Mouse (Mus musculus): ENCODE data around the gene Ptdss2.

Ptdss2 gene

DNA sequence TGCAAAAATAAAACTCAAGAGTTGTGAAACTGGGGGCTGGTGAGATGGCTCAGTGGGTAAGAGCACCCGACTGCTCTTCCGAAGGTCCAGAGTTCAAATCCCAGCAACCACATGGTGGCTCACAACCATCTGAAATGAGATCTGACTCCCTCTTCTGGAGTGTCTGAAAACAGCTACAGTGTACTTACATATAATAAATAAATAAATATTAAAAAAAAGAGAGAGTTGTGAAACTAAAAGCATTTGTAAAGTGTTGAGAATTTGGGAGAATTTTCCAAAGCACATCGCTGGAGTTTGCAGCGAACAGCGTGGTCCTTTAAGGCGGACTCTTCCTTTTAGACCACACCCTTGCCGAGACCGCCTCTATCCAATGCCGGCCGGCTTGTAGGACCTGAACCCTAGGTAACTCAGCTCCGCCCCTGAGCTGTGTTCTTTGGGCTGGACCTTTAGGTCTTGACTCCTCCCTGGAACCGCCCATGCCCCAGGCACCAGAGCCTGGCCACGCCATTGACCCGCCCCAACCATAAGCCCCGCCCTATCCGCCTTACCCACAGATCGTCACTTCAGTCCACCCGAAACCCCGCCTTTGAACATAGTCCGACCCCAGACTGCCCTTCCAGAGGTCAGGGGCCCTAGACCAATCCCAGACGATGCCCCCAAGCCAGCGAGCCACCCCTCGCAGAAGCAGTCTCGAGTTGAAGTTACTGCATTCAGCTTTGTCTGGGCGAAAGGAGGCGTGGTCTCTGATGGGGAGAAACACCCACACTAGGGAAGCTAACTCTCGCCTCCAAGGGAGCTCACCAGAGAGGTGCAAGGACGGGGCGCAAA, 721 bp downstream of the Ptdss2 start:
- DNase-seq, result peak; percentile 98

DNA sequence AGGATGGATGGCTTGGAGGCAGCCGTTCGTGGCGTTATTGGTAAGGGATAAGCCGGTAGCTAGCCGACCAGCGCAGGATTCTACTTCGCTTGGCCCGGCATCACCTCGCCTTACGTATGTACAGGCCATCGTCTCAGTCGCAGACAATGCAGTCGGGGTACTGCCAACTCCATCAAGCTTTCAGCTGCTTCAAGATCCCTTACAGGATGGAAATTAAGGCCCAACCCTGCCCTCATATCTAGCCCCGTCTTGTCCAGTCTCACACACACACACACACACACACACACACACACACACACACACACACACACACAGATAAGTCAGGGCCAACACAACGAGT, 1.3 kb downstream of the Ptdss2 start:
- DNase-seq, result no peak

GRCm38 (mm10) chr7:141131024-141131820, 9.0 kb downstream of the Ptdss2 start:
- peak; percentile 92 for DNase-seq

- peak; percentile 29 for DNase-seq
Measured at GRCm38 (mm10) chr7:141131904-141132755, 9.9 kb downstream of the Ptdss2 start.

DNA sequence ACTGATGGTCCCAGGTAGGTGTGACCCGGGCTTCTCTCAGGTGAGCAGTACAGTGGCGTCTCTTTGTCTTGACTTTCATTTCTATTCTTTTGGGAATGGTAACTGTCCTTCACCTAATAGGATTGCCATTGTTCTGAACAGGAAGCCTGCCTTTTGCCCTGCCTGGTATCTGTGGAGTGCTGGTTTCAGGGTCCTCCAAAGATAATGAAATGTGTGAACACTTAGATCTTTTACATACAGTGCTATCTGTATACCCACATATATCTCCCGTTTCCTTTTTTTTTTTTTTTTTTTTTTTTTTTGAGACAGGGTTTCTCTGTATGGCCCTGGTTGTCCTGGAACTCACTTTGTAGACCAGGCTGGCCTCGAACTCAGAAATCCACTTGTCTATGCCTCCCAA, 19.1 kb downstream of the Ptdss2 start:
- no peak for DNase-seq

DNA sequence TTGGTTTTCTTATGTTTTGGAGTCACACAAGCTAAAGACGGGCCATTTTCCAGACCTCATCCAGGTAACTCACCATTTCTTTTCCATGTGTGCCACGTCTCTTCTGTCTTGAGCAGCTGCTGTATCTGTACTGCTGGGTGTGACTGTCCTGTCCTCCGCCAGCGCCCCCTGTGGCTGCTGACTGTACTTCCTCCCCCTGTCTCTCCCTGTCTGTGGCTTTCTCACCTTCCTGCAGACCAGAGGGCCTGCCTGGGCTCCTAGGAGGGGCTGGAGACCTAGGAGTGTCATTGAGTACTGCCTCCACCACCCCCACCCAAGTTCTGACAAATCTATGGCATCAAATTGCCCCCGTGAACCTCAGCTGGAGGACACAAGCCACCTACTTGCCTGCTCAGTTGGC, 20.9 kb downstream of the Ptdss2 start:
- peak; percentile 44 for DNase-seq

- no peak for DNase-seq
Measured at GRCm38 (mm10) chr7:141143861-141144260, 21.7 kb downstream of the Ptdss2 start.

GRCm38 (mm10) chr7:141144650-141145049, 22.5 kb downstream of the Ptdss2 start:
- no peak for DNase-seq

GRCm38 (mm10) chr7:141145403-141145802, 23.2 kb downstream of the Ptdss2 start:
- no peak for DNase-seq

DNA sequence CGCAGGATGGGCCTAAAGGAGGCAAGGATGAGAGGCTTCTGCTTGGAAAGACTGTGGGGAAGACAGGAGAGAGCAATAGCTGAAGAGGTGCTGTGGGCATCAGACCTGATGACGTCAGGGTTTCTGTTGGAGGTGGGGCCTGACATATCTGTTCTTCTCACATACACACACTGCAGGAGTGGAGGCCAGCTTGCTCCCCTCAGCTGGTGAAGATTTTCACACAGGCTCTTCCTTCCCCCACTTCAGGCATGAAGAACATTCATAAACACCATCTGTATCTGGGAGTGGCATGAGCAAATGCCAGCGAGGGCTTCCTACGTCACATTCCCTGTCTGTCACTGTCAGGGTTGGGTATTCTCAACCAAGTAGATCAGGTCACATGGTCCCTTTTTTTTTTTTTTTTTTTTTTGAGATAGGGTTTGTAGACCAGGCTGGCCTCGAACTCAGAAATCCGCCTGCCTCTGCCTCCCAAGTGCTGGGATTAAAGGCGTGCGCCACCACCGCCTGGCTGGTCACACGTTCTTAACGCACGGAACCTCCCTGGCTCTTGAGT, 23.9 kb downstream of the Ptdss2 start:
- DNase-seq, result no peak

GRCm38 (mm10) chr7:141147044-141147443, 24.9 kb downstream of the Ptdss2 start:
- DNase-seq, result no peak

GRCm38 (mm10) chr7:141148639-141149038, 26.5 kb downstream of the Ptdss2 start:
- DNase-seq, result no peak

- no peak for DNase-seq
Measured at GRCm38 (mm10) chr7:141155362-141155761, 33.2 kb downstream of the Ptdss2 start.

GRCm38 (mm10) chr7:141164397-141164796, 42.2 kb downstream of the Ptdss2 start:
- no peak for DNase-seq

GRCm38 (mm10) chr7:141164850-141165249, 42.7 kb downstream of the Ptdss2 start:
- no peak for DNase-seq

DNA sequence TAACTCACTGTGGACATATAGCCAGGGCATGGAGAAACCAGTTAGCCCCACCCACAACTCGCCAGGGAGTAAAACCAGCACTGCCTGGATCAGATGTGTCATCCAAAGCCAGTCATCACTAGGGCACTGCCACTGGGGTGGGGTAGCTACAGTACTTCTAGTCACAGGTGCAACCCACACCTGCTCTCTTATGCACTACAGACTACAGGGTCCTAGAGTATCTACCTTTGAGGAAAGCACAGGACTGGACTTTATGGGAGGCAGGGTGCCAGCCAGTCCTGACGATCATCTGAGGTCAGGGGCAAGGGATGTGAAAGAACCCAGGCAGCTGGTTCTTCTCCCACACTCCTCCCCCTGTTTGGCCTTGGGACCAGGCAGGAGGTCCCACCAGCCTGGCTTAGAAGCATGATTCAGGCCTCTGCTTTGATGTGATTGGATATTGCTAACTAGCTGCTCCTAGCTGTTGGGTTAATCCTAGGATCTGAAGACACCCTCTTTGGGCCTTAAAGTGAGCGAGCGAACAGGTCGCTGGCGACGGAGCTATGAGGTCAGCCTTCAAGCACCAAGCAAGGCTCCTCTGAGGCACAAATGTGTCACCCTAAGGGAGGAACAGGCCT, 45.8 kb downstream of the Ptdss2 start:
- peak; percentile 21 for DNase-seq

DNA sequence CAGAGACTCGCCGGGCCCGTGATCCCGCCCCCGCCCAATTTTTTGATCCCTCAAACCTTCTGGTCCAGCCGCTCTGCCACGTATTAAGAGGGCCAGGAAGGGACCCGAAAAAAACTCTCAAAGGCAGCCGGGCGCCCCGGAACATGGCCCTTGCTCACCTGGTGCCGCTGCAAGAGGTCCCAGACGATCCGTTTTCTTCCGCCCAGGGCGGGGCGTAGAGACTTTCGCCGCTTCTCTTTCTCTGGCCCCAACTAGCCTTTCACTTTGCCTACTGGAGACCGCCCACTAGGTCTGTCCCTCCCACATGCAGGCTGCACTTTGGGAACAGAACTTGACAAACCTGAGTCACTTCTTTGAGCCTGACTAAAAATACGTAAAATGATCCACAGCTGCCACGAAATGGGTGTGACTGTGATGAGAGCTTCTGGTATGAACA, 46.4 kb downstream of the Ptdss2 start:
- DNase-seq, result peak; percentile 76

- DNase-seq, result no peak
Measured at GRCm38 (mm10) chr7:141169300-141169699, 47.1 kb downstream of the Ptdss2 start.

GRCm38 (mm10) chr7:141169866-141170265, 47.7 kb downstream of the Ptdss2 start:
- DNase-seq, result no peak

GRCm38 (mm10) chr7:141172116-141173006, 50.2 kb downstream of the Ptdss2 start, which contains the start of gene Rnh1:
Gene Rnh1 (minus strand): TSS chr7:141172857.
- peak; percentile 94 for DNase-seq

GRCm38 (mm10) chr7:141173323-141173850, 51.2 kb downstream of the Ptdss2 start:
- DNase-seq, result no peak

All from kidney, adult 18-20 months (tissue).